Mouse (Mus musculus) T-helper 17 cell (primary cell): ENCODE data around the gene Rhox2a.

Experiments used
- in situ Hi-C, 2 experiments: fragments of 300-600 bp; cut with MboI, MseI; formaldehyde crosslinking; loops; 1 replicate in 1 of 2; 2 replicates in 1 of 2; pipeline ENCODE4 v1.15.1; 2025; ENCODE audit warnings: high pct_unique_total_duplicates in 2 of 2

Rhox2a gene

DNA sequence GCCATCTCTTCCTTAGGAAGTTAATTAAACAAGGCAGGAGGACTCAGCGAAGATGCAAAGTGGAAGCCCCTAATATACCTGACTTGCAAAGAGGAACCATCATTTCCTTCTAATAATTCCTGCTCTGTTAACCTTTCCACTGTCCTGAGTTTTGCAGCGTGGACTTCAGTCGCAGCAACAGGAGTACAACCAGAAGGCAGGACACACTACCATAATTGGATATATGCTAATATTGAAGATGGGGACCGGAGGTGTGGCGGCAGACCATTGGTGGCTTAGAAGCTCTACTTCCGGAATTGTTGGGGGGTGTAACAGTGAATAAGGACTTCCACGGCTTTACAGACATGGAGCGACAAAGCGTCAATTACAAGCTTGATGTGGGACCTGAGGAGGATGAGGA, at the start of gene Rhox2a:
TSS of gene Rhox2a (plus strand) at position 301 of the 400 bp plus-strand sequence.
- in situ Hi-C loops: loop anchor here (5.0 to 25.0 kb wide), 4 partner anchors 163 to 568 kb away; partner anchors contain the start of genes Rhox5 (in 2 of the 2), Rhox2c (in 1 of the 2), Rhox2f (in 1 of the 2) and Rhox3c (in 1 of the 2)

GRCm38 (mm10) chrX:37198676-37199075, 46.1 kb upstream of the Rhox2a start:
- in situ Hi-C loops: no loop called here

GRCm38 (mm10) chrX:37210941-37211340, 33.8 kb upstream of the Rhox2a start, which contains the start of gene Gm9:
TSS of gene Gm9 (minus strand) at chrX:37211041.
- in situ Hi-C loops: no loop called here

DNA sequence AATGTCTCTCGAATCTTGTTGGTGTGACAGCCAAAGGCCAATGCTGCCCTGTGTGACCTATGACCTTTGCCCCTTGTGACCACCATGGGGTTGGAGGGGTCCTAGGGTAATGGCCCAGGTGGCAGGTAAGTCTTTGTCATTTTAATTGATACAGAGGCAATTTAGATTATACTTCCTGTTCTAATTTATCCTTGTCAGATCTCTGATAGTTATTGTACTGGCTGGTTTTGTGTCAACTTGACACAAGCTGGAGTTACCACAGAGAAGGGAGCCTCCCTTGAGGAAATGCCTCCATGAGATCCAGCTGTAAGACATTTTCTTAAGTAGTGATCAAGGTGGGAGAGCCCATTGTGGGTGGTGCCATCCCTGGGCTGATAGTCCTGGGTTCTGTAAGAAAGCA, 22.6 kb upstream of the Rhox2a start, which contains the start of gene Rhox1:
TSS of gene Rhox1 (minus strand) at position 101 of the 400 bp plus-strand sequence.
- in situ Hi-C loops: loop anchor here in 1 of 2 experiments (10.0 kb wide), 2 partner anchors 53 to 183 kb away; no protein-coding TSS in a partner anchor

DNA sequence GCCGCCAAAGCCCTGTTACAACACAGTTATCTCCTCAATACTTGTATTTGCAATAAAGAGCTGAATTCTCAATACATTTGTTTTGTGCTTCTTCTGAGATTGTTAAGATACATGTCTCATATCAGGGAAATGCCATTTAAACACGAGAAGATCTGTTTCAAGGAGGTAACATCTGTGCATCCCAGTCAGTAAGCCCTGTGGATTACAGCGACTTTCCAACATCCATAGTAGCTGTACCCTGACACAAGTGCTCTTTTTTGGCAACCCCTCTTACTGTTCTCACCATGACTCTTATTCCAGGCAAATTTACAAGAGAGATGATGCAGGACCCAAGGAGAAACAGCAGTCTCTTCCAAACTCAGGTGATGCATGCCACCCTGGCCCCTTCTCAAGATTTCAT, 4.8 kb downstream of the Rhox2a start, which contains the start of gene Rhox3a:
TSS of gene Rhox3a (plus strand) at position 301 of the 400 bp plus-strand sequence.
- in situ Hi-C loops: loop anchor here (5.0 to 25.0 kb wide), 6 partner anchors 205 to 613 kb away; partner anchors contain the start of genes Rhox3e (in 2 of the 2), Rhox5 (in 2 of the 2), Rhox2c (in 1 of the 2) and Rhox2f (in 1 of the 2)

GRCm38 (mm10) chrX:37265038-37265437, 20.3 kb downstream of the Rhox2a start, which contains the start of gene Rhox4a:
TSS of gene Rhox4a (plus strand) at chrX:37265338.
- in situ Hi-C loops: loop anchor here (10.0 to 25.0 kb wide), 3 partner anchors 220 to 597 kb away; partner anchors contain the start of gene Rhox4c (in 1 of the 2)
